Mouse (Mus musculus): ENCODE data around the gene Lrrc8b. TPM values are rescaled to one million over a fixed set of nuclear protein-coding genes. Genes with fewer than 3 reads are reported as not detected.

Lrrc8b gene
- polyA plus RNA-seq, 1 experiment from 2014 or later: 13.3 TPM

DNA sequence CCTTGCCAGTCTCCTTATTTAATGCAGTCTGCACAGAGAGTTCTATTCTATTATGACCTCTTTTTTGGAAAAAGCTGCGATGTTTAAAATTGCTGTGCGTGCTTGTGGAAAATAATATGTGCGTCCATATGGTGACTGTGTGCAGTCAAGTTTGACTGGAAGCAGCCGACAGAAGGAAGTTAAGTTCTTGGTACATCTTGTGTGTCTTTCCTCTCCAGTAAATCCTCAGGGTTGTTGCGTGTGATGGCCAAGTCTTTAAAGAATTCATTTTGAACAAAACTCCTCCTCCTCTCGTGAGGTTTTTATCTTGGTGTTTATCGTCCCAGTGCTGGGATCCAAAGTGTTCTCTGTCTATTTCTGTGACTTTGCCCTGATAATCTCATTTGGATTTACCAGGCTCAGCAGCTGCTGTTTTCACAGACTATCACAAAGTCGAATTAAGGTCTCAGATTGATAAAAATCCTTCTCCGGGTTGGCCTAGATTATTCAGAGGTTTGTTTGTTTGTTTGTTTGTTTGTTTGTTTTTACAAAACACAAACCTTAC lies 25.5 kb downstream of the Lrrc8b start:
- DNase-seq (ENCODE audit: low spot score, missing footprints) (no peak), ATAC-seq (ENCODE audit: low FRiP score) (no peak)
- no peaks in the 10 kb centered on the region for H3K36me3 ChIP-seq (ENCODE audit: control insufficient read depth, insufficient read depth, low read length)
- no peak overlapping the region for H3K9ac ChIP-seq (ENCODE audit: low read length)
- H3K27ac ChIP-seq (ENCODE audit: low read depth, low read length): no peak overlapping the region
- no peaks in the 10 kb centered on the region for H3K9me3 ChIP-seq (ENCODE audit: control insufficient read depth, low read length)
- H3K4me2 ChIP-seq: no peak overlapping the region
- no peaks in the 10 kb centered on the region for H3K4me1 ChIP-seq (ENCODE audit: control insufficient read depth, insufficient read depth, low read length)
- H3K4me3 ChIP-seq (ENCODE audit: low read depth, low read length): no peak overlapping the region
- H3K27me3 ChIP-seq (ENCODE audit: control insufficient read depth, insufficient read depth, low read length): no peaks in the 10 kb centered on the region
- 82% methylated on average over 9 of the region's 9 CpGs for WGBS

- Histone ChIP-seq H3K27ac (ENCODE audit: low read depth, low read length) (no peak overlapping the region), H3K4me2 (no peak overlapping the region), H3K9me3 (ENCODE audit: control insufficient read depth, low read length) (no peaks in the 10 kb centered on the region), H3K36me3 (ENCODE audit: control insufficient read depth, insufficient read depth, low read length) (no peaks in the 10 kb centered on the region), H3K4me3 (ENCODE audit: low read depth, low read length) (no peak overlapping the region), H3K27me3 (ENCODE audit: control insufficient read depth, insufficient read depth, low read length) (no peaks in the 10 kb centered on the region), H3K4me1 (ENCODE audit: control insufficient read depth, insufficient read depth, low read length) (no peaks in the 10 kb centered on the region), H3K9ac (ENCODE audit: low read length) (no peak overlapping the region)
- no peak for ATAC-seq (ENCODE audit: low FRiP score)
- DNase-seq (ENCODE audit: low spot score, missing footprints): no peak
- WGBS: 83% methylated on average over 5 of the region's 5 CpGs
Measured at GRCm38 (mm10) chr5:105442212-105443000, 26.8 kb downstream of the Lrrc8b start.

DNA sequence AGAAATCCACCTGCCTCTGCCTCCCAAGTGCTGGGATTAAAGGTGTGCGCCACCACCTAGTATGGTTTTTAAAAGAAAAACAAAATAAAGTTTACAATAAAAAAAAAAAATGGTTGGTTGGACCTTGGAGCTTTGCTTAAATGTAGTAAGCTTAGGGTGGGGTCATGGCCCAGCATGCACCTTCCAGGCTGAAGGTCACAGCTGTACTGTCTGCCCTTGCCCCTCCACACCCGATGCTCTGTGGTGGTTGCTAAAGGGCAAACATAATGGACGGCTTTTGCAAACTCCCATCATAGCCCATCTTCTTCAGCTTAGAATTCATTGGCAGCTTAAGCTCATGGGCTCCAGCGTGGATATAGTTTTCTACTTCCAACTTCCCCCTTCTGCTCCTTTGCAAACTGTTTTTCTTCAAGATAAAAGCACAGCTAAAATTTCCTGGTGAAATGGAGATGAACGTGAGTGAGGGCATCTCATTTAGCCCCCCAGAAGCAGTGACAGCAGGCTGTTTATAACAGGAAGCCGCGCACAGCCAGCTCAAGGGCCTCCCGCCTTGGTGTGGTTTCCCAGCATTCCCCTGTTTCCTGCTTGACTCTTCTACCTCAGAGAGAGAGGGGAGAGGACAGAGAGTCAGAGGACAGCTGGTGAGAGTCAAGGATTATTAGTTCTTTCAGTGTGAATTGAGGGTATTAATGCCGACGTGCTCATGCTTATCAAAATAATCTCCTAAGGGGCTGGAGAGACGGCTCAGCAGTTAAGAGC lies 27.7 kb downstream of the Lrrc8b start:
- DNase-seq (ENCODE audit: low spot score, missing footprints): no peak
- Histone ChIP-seq H3K36me3 (ENCODE audit: control insufficient read depth, insufficient read depth, low read length) (no peaks in the 10 kb centered on the region), H3K9me3 (ENCODE audit: control insufficient read depth, low read length) (no peaks in the 10 kb centered on the region), H3K4me2 (no peak overlapping the region), H3K4me3 (ENCODE audit: low read depth, low read length) (no peak overlapping the region), H3K27me3 (ENCODE audit: control insufficient read depth, insufficient read depth, low read length) (no peaks in the 10 kb centered on the region), H3K4me1 (ENCODE audit: control insufficient read depth, insufficient read depth, low read length) (no peaks in the 10 kb centered on the region), H3K27ac (ENCODE audit: low read depth, low read length) (no peak overlapping the region), H3K9ac (ENCODE audit: low read length) (no peak overlapping the region)
- no peak for ATAC-seq (ENCODE audit: low FRiP score)
- WGBS: 75% methylated on average over 11 of the region's 11 CpGs

DNA sequence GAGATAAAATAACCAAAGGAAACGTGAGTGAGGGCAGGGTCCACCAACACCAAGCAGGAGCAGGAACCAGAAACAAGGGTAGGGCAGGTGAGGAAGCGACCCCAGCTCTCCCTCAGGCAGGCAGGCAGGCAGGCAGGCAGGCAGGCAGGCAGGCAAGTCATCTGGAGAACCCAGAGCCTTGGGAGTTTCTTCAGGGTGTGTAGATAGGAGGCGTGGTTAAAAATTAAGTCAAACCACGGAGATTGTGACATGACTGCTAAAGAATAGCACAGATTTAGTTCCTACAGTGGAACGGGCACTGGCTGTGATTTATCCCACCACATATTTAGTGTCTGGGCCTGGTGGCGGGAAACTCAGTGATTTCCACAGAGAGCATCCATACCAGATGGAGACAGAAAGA lies 30.1 kb downstream of the Lrrc8b start:
- Histone ChIP-seq H3K4me3 (ENCODE audit: low read depth, low read length) (no peak overlapping the region), H3K4me2 (no peak overlapping the region), H3K27me3 (ENCODE audit: control insufficient read depth, insufficient read depth, low read length) (no peaks in the 10 kb centered on the region), H3K27ac (ENCODE audit: low read depth, low read length) (no peak overlapping the region), H3K36me3 (ENCODE audit: control insufficient read depth, insufficient read depth, low read length) (no peaks in the 10 kb centered on the region), H3K9me3 (ENCODE audit: control insufficient read depth, low read length) (no peaks in the 10 kb centered on the region), H3K9ac (ENCODE audit: low read length) (no peak overlapping the region), H3K4me1 (ENCODE audit: control insufficient read depth, insufficient read depth, low read length) (no peaks in the 10 kb centered on the region)
- DNase-seq (ENCODE audit: low spot score, missing footprints): peak; percentile 53
- WGBS: 80% methylated on average over 6 of the region's 6 CpGs
- ATAC-seq (ENCODE audit: low FRiP score): no peak

GRCm38 (mm10) chr5:105454105-105454504 lies 38.5 kb downstream of the Lrrc8b start:
- Histone ChIP-seq H3K36me3 (ENCODE audit: control insufficient read depth, insufficient read depth, low read length) (no peaks in the 10 kb centered on the region), H3K27me3 (ENCODE audit: control insufficient read depth, insufficient read depth, low read length) (no peaks in the 10 kb centered on the region), H3K4me2 (no peak overlapping the region), H3K9ac (ENCODE audit: low read length) (no peak overlapping the region), H3K4me1 (ENCODE audit: control insufficient read depth, insufficient read depth, low read length) (no peaks in the 10 kb centered on the region), H3K27ac (ENCODE audit: low read depth, low read length) (no peak overlapping the region), H3K4me3 (ENCODE audit: low read depth, low read length) (no peak overlapping the region), H3K9me3 (ENCODE audit: control insufficient read depth, low read length) (no peaks in the 10 kb centered on the region)
- ATAC-seq (ENCODE audit: low FRiP score) (no peak), DNase-seq (ENCODE audit: low spot score, missing footprints) (no peak)
- WGBS: 52% methylated on average over 1 of the region's 1 CpGs

- Histone ChIP-seq H3K36me3 (ENCODE audit: control insufficient read depth, insufficient read depth, low read length) (no peaks in the 10 kb centered on the region), H3K4me3 (ENCODE audit: low read depth, low read length) (no peak overlapping the region), H3K4me2 (no peak overlapping the region), H3K9me3 (ENCODE audit: control insufficient read depth, low read length) (no peaks in the 10 kb centered on the region), H3K9ac (ENCODE audit: low read length) (no peak overlapping the region), H3K4me1 (ENCODE audit: control insufficient read depth, insufficient read depth, low read length) (no peaks in the 10 kb centered on the region), H3K27me3 (ENCODE audit: control insufficient read depth, insufficient read depth, low read length) (no peaks in the 10 kb centered on the region), H3K27ac (ENCODE audit: low read depth, low read length) (no peak overlapping the region)
- WGBS: 86% methylated on average over 6 of the region's 6 CpGs
- ATAC-seq (ENCODE audit: low FRiP score): no peak
- peak; percentile 19 for DNase-seq (ENCODE audit: low spot score, missing footprints)
Measured at GRCm38 (mm10) chr5:105459077-105459476, 43.5 kb downstream of the Lrrc8b start.

DNA sequence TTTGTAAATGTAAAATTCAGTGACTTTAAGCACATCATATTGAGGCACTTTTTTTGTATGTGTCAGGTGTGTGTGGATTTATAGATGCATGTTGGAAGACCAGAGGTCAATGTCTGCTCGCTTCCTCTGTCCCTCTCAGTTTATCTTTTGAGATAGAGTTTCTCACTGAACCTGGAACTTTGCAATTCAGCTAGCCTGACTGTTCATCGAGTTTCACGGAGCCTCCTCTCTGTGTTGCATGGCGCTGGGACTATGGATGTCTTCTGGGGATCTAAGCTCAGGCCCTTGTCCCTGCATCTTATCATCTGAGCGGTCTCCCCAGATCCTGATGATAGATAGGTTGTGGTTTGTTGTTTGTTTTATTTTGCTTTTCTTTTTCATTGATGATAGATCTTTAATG lies 45.0 kb downstream of the Lrrc8b start:
- Histone ChIP-seq H3K4me1 (ENCODE audit: control insufficient read depth, insufficient read depth, low read length) (no peaks in the 10 kb centered on the region), H3K4me3 (ENCODE audit: low read depth, low read length) (no peak overlapping the region), H3K36me3 (ENCODE audit: control insufficient read depth, insufficient read depth, low read length) (no peaks in the 10 kb centered on the region), H3K4me2 (no peak overlapping the region), H3K9ac (ENCODE audit: low read length) (no peak overlapping the region), H3K27ac (ENCODE audit: low read depth, low read length) (no peak overlapping the region), H3K9me3 (ENCODE audit: control insufficient read depth, low read length) (no peaks in the 10 kb centered on the region), H3K27me3 (ENCODE audit: control insufficient read depth, insufficient read depth, low read length) (no peaks in the 10 kb centered on the region)
- DNase-seq (ENCODE audit: low spot score, missing footprints) (no peak), ATAC-seq (ENCODE audit: low FRiP score) (no peak)
- 93% methylated on average over 5 of the region's 5 CpGs for WGBS

GRCm38 (mm10) chr5:105461076-105461475 lies 45.5 kb downstream of the Lrrc8b start:
- Histone ChIP-seq H3K36me3 (ENCODE audit: control insufficient read depth, insufficient read depth, low read length) (no peaks in the 10 kb centered on the region), H3K9me3 (ENCODE audit: control insufficient read depth, low read length) (no peaks in the 10 kb centered on the region), H3K4me1 (ENCODE audit: control insufficient read depth, insufficient read depth, low read length) (no peaks in the 10 kb centered on the region), H3K4me2 (no peak overlapping the region), H3K4me3 (ENCODE audit: low read depth, low read length) (no peak overlapping the region), H3K27ac (ENCODE audit: low read depth, low read length) (no peak overlapping the region), H3K27me3 (ENCODE audit: control insufficient read depth, insufficient read depth, low read length) (no peaks in the 10 kb centered on the region), H3K9ac (ENCODE audit: low read length) (no peak overlapping the region)
- ATAC-seq (ENCODE audit: low FRiP score): no peak
- no peak for DNase-seq (ENCODE audit: low spot score, missing footprints)
- 95% methylated on average over 1 of the region's 1 CpGs for WGBS

GRCm38 (mm10) chr5:105464671-105465070 lies 49.1 kb downstream of the Lrrc8b start:
- no peak overlapping the region for H3K27ac ChIP-seq (ENCODE audit: low read depth, low read length)
- peak; percentile 66 for DNase-seq (ENCODE audit: low spot score, missing footprints)
- ATAC-seq (ENCODE audit: low FRiP score): no peak
- no peaks in the 10 kb centered on the region for H3K4me1 ChIP-seq (ENCODE audit: control insufficient read depth, insufficient read depth, low read length)
- no peak overlapping the region for H3K4me3 ChIP-seq (ENCODE audit: low read depth, low read length)
- no peaks in the 10 kb centered on the region for H3K9me3 ChIP-seq (ENCODE audit: control insufficient read depth, low read length)
- no peak overlapping the region for H3K9ac ChIP-seq (ENCODE audit: low read length)
- no peaks in the 10 kb centered on the region for H3K27me3 ChIP-seq (ENCODE audit: control insufficient read depth, insufficient read depth, low read length)
- no peak overlapping the region for H3K4me2 ChIP-seq
- H3K36me3 ChIP-seq (ENCODE audit: control insufficient read depth, insufficient read depth, low read length): no peaks in the 10 kb centered on the region
